Mouse (Mus musculus): ENCODE results near the gene C1qtnf2. TPM values are rescaled to one million over a fixed set of nuclear protein-coding genes. Genes with fewer than 3 reads are reported as not detected.
A peak's percentile ranks its signal among the peaks of the same experiment; 100 is the strongest.

The C1qtnf2 gene
- polyA plus RNA-seq, 1 experiment from 2014 or later, result 30.4 TPM

DNA sequence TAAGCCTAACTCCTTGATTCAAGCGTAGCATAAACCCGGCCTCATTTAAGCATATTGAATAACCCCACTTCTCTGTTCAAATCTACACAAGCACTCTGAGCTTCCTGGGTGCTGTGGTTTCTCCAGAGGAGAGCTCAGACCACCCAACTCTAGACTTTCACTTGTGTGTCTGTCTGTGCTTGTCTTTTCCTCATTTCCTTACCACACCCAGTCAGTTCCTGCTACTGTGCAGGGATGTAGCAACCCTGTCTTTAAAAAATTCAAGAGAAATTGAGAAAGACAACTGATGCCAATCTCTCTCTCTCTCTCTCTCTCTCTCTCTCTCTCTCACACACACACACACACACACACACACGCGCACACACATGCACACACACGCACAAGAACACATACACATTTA lies 35.8 kb downstream of the C1qtnf2 start:
- 85% methylated on average over 5 of the region's 5 CpGs for WGBS
- no peak for ATAC-seq (ENCODE audit: insufficient number of reproducible peaks, low FRiP score, low TSS enrichment, low read depth)
- Histone ChIP-seq H3K36me3 (no peaks in the 10 kb centered on the region), H3K9ac (no peak overlapping the region), H3K4me3 (replicated peaks) (no peak overlapping the region), H3K9me3 (replicated peaks) (no peaks in the 10 kb centered on the region), H3K27ac (replicated peaks) (no peak overlapping the region), H3K4me2 (replicated peaks) (no peak overlapping the region), H3K4me1 (no peaks in the 10 kb centered on the region), H3K27me3 (no peaks in the 10 kb centered on the region)

- H3K4me1 ChIP-seq, result no peaks in the 10 kb centered on the region
- H3K36me3 ChIP-seq, result no peaks in the 10 kb centered on the region
- no peak overlapping the region for H3K27ac ChIP-seq (replicated peaks)
- H3K4me3 ChIP-seq (replicated peaks), result no peak overlapping the region
- H3K4me2 ChIP-seq (replicated peaks), result no peak overlapping the region
- no peaks in the 10 kb centered on the region for H3K27me3 ChIP-seq
- no peak overlapping the region for H3K9ac ChIP-seq
- no peak for ATAC-seq (ENCODE audit: insufficient number of reproducible peaks, low FRiP score, low TSS enrichment, low read depth)
- 75% methylated on average over 2 of the region's 2 CpGs for WGBS
- no peaks in the 10 kb centered on the region for H3K9me3 ChIP-seq (replicated peaks)
These were observed 38.6 kb downstream of the C1qtnf2 start for GRCm38 (mm10) chr11:43512661-43513190.

DNA sequence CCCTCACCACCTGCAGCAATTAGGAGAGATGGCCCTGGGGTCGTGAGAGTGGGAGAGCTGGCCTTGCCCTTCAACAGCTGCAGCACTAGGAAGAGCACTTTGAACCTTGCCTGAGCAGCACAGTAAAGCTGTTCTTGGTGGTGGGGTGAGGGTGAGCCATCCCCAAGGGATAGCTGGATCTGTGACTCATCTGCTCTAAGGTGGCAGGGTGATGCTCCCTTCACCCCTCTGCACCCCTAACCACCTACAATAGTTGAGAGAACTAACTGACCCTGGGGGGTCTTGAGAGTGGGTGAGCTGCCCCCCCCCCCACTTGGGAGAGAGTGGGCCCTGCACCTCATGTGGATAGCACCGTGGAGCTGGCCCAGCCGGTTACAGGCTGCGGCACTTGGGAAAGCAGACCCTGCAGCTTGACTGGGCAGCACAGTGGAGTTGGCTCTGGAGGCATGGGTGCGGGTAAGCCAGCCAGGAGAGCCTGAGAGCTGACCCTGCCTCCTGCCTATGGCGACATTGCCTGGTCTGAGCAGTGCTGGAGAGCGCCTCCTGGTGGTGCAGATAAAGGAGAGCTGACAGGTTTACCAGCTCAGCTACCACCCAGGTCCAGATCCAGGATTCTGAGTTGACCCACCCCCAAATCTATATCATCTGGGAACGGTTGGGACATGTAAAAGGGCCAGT lies 42.4 kb downstream of the C1qtnf2 start:
- H3K4me1 ChIP-seq, result no peaks in the 10 kb centered on the region
- no peaks in the 10 kb centered on the region for H3K36me3 ChIP-seq
- no peaks in the 10 kb centered on the region for H3K27me3 ChIP-seq
- no peaks in the 10 kb centered on the region for H3K9me3 ChIP-seq (replicated peaks)
- no peak overlapping the region for H3K27ac ChIP-seq (replicated peaks)
- H3K4me2 ChIP-seq (replicated peaks), result no peak overlapping the region
- 33% methylated on average over 8 of the region's 8 CpGs for WGBS
- H3K4me3 ChIP-seq (replicated peaks), result no peak overlapping the region
- no peak; the same call in 1 of the 2 replicates for ATAC-seq (ENCODE audit: insufficient number of reproducible peaks, low FRiP score, low TSS enrichment, low read depth)
- H3K9ac ChIP-seq, result no peak overlapping the region

DNA sequence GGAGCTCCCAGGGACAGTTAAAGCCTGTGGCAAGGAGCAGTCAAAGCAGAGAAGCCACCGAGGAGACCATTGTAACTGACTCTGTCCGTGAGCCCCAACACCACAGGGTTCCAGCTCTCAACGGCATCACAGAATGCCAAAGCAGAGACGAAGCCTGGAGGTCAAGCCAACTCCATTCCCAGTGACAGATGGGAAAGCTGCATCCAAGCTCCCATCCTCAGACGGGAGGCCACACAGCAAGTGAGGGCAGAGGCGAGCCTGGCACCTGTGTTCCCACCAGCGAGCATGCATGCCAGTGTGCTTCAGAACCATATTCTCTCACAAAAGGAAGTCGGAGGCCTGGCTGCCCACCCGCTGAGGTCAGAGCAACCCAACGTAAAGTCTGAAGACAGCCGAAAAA lies 43.6 kb downstream of the C1qtnf2 start:
- Histone ChIP-seq H3K27me3 (no peaks in the 10 kb centered on the region), H3K36me3 (no peaks in the 10 kb centered on the region), H3K4me1 (no peaks in the 10 kb centered on the region), H3K27ac (replicated peaks) (no peak overlapping the region), H3K4me3 (replicated peaks) (no peak overlapping the region), H3K9ac (no peak overlapping the region), H3K4me2 (replicated peaks) (no peak overlapping the region), H3K9me3 (replicated peaks) (no peaks in the 10 kb centered on the region)
- WGBS, result 85% methylated on average over 11 of the region's 11 CpGs
- ATAC-seq (ENCODE audit: insufficient number of reproducible peaks, low FRiP score, low TSS enrichment, low read depth), result no peak

DNA sequence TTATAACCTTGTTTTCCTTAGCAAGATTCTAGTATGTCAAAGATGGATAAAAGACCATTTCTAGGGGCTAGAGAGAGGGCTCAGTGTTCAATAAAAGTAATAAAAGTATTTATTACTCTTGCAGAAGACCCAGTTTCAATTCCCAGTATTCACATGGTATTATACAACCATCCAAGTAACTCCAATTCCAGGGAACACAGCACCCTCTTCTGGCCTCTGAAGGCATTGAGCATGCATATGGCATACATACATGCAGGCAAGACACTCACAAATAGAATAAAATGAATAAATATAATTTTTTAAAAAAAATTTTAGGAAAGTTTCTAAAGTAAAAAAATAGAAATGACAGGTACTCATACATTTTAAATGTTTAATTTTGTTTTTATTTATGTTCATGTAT lies 44.0 kb downstream of the C1qtnf2 start:
- Histone ChIP-seq H3K36me3 (no peaks in the 10 kb centered on the region), H3K4me1 (no peaks in the 10 kb centered on the region), H3K27me3 (no peaks in the 10 kb centered on the region), H3K9ac (no peak overlapping the region), H3K9me3 (replicated peaks) (no peaks in the 10 kb centered on the region), H3K27ac (replicated peaks) (no peak overlapping the region), H3K4me2 (replicated peaks) (no peak overlapping the region), H3K4me3 (replicated peaks) (no peak overlapping the region)
- no peak for ATAC-seq (ENCODE audit: insufficient number of reproducible peaks, low FRiP score, low TSS enrichment, low read depth)

DNA sequence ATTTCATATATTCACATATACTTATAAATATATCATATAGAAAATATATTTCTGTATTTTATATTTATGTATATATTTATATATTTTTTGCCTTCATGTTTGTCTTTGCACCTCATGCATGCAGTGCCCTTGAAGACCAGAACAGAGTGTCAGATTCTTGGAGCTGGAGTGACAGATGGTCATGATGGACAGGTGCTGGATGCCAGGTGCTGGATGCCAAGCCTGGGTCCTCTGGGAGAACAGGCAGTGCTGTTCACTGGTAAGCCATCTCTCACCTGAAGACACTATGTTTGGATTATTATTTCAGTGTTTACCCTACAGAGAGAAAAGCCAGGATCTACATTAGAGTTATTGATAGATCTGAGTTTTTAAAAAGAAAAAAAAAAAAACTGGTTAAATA lies 44.7 kb downstream of the C1qtnf2 start:
- ATAC-seq (ENCODE audit: insufficient number of reproducible peaks, low FRiP score, low TSS enrichment, low read depth), result no peak
- Histone ChIP-seq H3K4me3 (replicated peaks) (no peak overlapping the region), H3K9ac (no peak overlapping the region), H3K4me2 (replicated peaks) (no peak overlapping the region), H3K9me3 (replicated peaks) (no peaks in the 10 kb centered on the region), H3K4me1 (no peaks in the 10 kb centered on the region), H3K36me3 (no peaks in the 10 kb centered on the region), H3K27me3 (no peaks in the 10 kb centered on the region), H3K27ac (replicated peaks) (no peak overlapping the region)

DNA sequence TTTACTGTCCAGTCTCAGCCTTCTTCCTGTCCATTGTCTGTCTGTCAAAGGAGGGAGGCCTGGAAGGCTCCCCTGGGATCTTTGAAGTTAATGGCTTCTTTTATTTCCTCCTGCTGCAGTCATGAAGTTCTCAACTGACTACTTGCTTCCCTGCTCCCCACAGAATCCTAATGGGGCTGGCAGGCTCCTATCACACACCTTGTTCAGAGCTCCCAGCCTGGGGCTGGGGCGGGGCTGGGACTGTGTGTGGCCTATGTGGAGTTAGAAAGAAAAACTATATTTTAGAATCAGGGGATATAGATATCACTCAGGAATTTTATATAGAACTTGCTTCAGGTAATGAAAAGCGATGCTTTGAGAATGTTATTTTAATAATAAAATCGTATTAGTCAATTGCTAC lies 46.4 kb downstream of the C1qtnf2 start:
- no peaks in the 10 kb centered on the region for H3K9me3 ChIP-seq (replicated peaks)
- ATAC-seq (ENCODE audit: insufficient number of reproducible peaks, low FRiP score, low TSS enrichment, low read depth), result no peak
- H3K4me3 ChIP-seq (replicated peaks), result no peak overlapping the region
- WGBS, result 72% methylated on average over 3 of the region's 3 CpGs
- H3K4me1 ChIP-seq, result no peaks in the 10 kb centered on the region
- no peaks in the 10 kb centered on the region for H3K27me3 ChIP-seq
- no peak overlapping the region for H3K27ac ChIP-seq (replicated peaks)
- H3K9ac ChIP-seq, result no peak overlapping the region
- H3K4me2 ChIP-seq (replicated peaks), result no peak overlapping the region
- no peaks in the 10 kb centered on the region for H3K36me3 ChIP-seq

GRCm38 (mm10) chr11:43528078-43528682 lies 54.1 kb downstream of the C1qtnf2 start:
- H3K27ac ChIP-seq (replicated peaks), result peak overlapping the region; percentile 77
- under 1% methylated on average over 25 of the region's 25 CpGs for WGBS
- H3K4me1 ChIP-seq, result peaks cover 16% of the 10 kb centered on the region
- no peak for ATAC-seq (ENCODE audit: insufficient number of reproducible peaks, low FRiP score, low TSS enrichment, low read depth)
- H3K4me2 ChIP-seq (replicated peaks), result peak overlapping the region; percentile 93
- no peaks in the 10 kb centered on the region for H3K27me3 ChIP-seq
- no peaks in the 10 kb centered on the region for H3K36me3 ChIP-seq
- H3K9ac ChIP-seq, result peak overlapping the region; percentile 45
- no peaks in the 10 kb centered on the region for H3K9me3 ChIP-seq (replicated peaks)
- H3K4me3 ChIP-seq (replicated peaks), result peak overlapping the region; percentile 81

DNA sequence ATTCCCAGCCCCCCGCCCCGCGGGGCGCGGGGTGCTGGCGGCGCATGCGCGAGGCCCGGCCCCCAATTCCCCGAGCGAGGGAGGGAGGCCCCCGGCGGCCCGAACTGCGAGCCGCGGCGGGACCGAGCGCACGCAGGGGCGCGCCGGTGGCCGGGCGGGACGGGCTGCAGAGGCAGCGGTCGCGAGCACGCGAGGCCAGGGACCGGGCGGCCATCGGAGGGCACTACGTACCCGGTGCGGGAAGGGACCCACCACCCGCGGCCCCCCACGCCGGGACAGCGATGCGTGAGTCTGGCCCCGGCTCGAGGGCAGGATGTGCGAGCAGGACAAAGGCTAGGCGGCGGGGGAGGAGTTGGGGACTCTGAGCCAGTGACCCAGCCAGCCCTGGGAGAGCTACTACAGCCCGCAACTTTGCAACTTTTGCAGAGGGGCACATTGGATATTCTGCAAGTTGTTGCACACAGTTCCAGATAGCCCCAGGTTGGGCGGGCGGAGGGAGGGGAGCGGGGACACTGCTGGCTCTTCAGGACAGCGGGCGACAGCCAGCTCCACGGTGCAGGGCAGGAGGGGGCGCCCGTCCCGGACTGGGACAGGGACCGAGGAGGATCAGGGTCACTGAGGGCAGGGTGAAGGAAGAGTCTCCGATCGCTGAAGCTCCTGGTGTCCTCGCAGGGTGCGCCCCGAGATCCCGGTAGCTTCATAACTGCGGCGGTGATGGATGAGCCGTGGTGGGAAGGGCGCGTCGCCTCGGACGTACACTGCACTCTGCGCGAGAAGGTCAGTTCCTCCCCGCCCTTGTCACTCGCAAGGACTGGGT lies 54.8 kb downstream of the C1qtnf2 start, which contains the start of gene Ccnjl:
Gene Ccnjl, plus strand, starts transcription at position 102 of the 817 bp plus-strand sequence.
- ATAC-seq (ENCODE audit: insufficient number of reproducible peaks, low FRiP score, low TSS enrichment, low read depth), result peak; percentile 83
- H3K27ac ChIP-seq (replicated peaks), result peak within 1 kb of the TSS; percentile 77
- WGBS, result under 1% methylated on average over 79 of the region's 79 CpGs
- no peaks in the 10 kb centered on the region for H3K36me3 ChIP-seq
- H3K4me1 ChIP-seq, result peaks cover 16% of the 10 kb centered on the region
- H3K9me3 ChIP-seq (replicated peaks), result no peaks in the 10 kb centered on the region
- peak within 1 kb of the TSS; percentile 45 for H3K9ac ChIP-seq
- no peaks in the 10 kb centered on the region for H3K27me3 ChIP-seq
- H3K4me2 ChIP-seq (replicated peaks), result peak within 1 kb of the TSS; percentile 93
- H3K4me3 ChIP-seq (replicated peaks), result peak within 1 kb of the TSS; percentile 81

DNA sequence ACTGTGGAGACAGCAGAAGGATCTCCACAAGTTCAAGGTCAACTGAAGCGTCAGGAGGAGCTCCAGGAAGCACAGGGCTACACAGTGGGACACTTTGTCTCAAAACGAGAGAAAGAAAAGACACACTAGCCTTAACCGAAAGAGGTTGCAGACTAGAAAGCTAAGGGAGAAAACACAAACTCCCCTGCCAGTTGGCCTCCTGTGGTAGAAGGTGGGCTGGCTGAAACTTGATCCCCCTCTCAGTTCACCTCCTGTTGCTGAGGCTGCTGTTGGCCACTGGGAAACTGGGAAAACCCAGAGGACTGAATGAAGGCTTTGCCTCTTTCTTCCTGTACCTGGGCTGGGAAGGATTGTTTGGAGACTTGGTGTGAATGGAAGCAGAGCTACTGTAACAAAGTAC lies 56.0 kb downstream of the C1qtnf2 start:
- H3K27ac ChIP-seq (replicated peaks), result no peak overlapping the region
- WGBS, result 27% methylated on average over 3 of the region's 3 CpGs
- H3K9me3 ChIP-seq (replicated peaks), result no peaks in the 10 kb centered on the region
- H3K9ac ChIP-seq, result no peak overlapping the region
- ATAC-seq (ENCODE audit: insufficient number of reproducible peaks, low FRiP score, low TSS enrichment, low read depth), result no peak
- no peaks in the 10 kb centered on the region for H3K27me3 ChIP-seq
- H3K4me2 ChIP-seq (replicated peaks), result 0 out of 2 replicates have a peak overlapping the region, but pooled peaks have one; percentile 2
- peaks cover 16% of the 10 kb centered on the region for H3K4me1 ChIP-seq
- no peak overlapping the region for H3K4me3 ChIP-seq (replicated peaks)
- H3K36me3 ChIP-seq, result no peaks in the 10 kb centered on the region

DNA sequence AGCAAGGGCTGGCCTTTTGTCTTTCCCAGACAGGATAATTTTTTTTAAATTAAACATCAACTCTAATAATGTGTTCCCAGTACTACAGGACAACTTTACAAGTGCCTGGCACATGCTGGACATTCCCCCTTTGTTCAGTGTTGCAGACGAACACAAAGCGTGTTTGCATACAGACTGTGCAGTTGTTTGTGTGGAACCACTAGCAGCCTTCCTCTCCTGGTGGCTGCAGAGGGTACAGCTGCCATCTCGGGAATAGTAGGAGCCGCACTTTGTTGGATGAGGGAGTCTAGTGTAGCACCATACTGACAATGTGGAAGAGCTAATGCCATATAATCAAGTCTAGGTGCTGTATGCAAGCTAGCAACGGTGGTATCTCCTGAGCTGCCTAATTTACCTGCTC lies 57.5 kb downstream of the C1qtnf2 start:
- Histone ChIP-seq H3K9ac (no peak overlapping the region), H3K4me1 (peaks cover 16% of the 10 kb centered on the region), H3K9me3 (replicated peaks) (no peaks in the 10 kb centered on the region), H3K36me3 (no peaks in the 10 kb centered on the region; the same call in 1 of the 2 replicates), H3K27ac (replicated peaks) (no peak overlapping the region), H3K4me3 (replicated peaks) (no peak overlapping the region), H3K27me3 (no peaks in the 10 kb centered on the region), H3K4me2 (replicated peaks) (no peak overlapping the region)
- ATAC-seq (ENCODE audit: insufficient number of reproducible peaks, low FRiP score, low TSS enrichment, low read depth), result no peak
- 71% methylated on average over 5 of the region's 5 CpGs for WGBS

All from embryonic facial prominence, embryonic 15.5 days (tissue).